Mouse (Mus musculus) CH12.LX (cell line): ENCODE results near the gene Proser2. TPM values are rescaled to one million over a fixed set of nuclear protein-coding genes. Genes with fewer than 3 reads are reported as not detected.

Source experiments
- DNase-seq: peaks from one replicate; pipeline ENCODE4 v3.0.0-alpha.2; 2013; ENCODE audit errors: extremely low read depth
- H3K27ac ChIP-seq: 2 replicates; pipeline ENCODE4 v1.5.1; 2012; ENCODE audit warnings: low read depth, mild to moderate bottlenecking, control low read depth, moderate library complexity; ENCODE audit not compliant: insufficient read depth
- H3K27me3 ChIP-seq: replicated peaks from 2 replicates; pipeline ENCODE3; 2012; ENCODE audit warnings: inconsistent platforms
- H3K36me3 ChIP-seq, 2 experiments: replicated peaks in 1 of 2; 2 replicates each; pipeline versions ENCODE3 to v1.6.1; 2012; ENCODE audit warnings: inconsistent platforms in 1 of 2, low read length in 1 of 2, mild to moderate bottlenecking in 1 of 2, mixed read lengths in 1 of 2, moderate library complexity in 1 of 2; ENCODE audit not compliant: control insufficient read depth in 1 of 2, insufficient read depth in 1 of 2
- H3K4me1 ChIP-seq, 2 experiments: 2 replicates each; pipeline ENCODE4 v1.6.1; 2012; ENCODE audit warnings: inconsistent platforms in 1 of 2, moderate library complexity in 1 of 2; ENCODE audit not compliant: insufficient read depth in 2 of 2, control insufficient read depth in 1 of 2
- H3K4me2 ChIP-seq: 2 replicates; pipeline ENCODE4 v1.6.1; 2012; ENCODE audit warnings: low read depth, mild to moderate bottlenecking, control low read depth; ENCODE audit not compliant: poor library complexity, insufficient read depth, severe bottlenecking
- H3K4me3 ChIP-seq, 3 experiments: fragments of 150-350 bp in 1 of 3; sonication (generic) in 1 of 3; replicated peaks in 1 of 3; 2 replicates each; pipeline versions ENCODE3 to v1.5.1; 2011 to 2012; ENCODE audit warnings: low read depth in 2 of 3, low read length in 2 of 3, mild to moderate bottlenecking in 2 of 3, moderate library complexity in 2 of 3, control low read depth in 1 of 3, improper control_type of control experiment in 1 of 3, inconsistent platforms in 1 of 3, mixed read lengths in 1 of 3; ENCODE audit not compliant: poor library complexity in 1 of 3
- H3K79me2 ChIP-seq: replicated peaks from 2 replicates; pipeline ENCODE4 v1.6.1; 2012; ENCODE audit warnings: mild to moderate bottlenecking, moderate library complexity; ENCODE audit not compliant: control insufficient read depth, poor library complexity, insufficient read depth, severe bottlenecking; ENCODE audit errors: extremely low read depth
- H3K9ac ChIP-seq: 2 replicates; pipeline ENCODE4 v1.6.1; 2012; ENCODE audit warnings: low read depth, mild to moderate bottlenecking, control low read depth, moderate library complexity; ENCODE audit not compliant: insufficient read depth
- H3K9me3 ChIP-seq: replicated peaks from 2 replicates; pipeline ENCODE3; 2012; ENCODE audit warnings: low read length, inconsistent platforms, mixed read lengths
- BHLHE40 ChIP-seq: IDR thresholded peaks from 2 replicates; pipeline ENCODE4 v1.6.1; 2011; ENCODE audit warnings: mild to moderate bottlenecking, low read depth, low read length, improper control_type of control experiment
- CHD1 ChIP-seq: IDR thresholded peaks from 2 replicates; pipeline ENCODE4 v1.6.1; 2012; ENCODE audit warnings: low read depth, low read length, improper control_type of control experiment, inconsistent platforms
- E2F4 ChIP-seq: IDR thresholded peaks from 2 replicates; pipeline ENCODE4 v1.6.1; 2011; ENCODE audit warnings: low read depth, low read length, improper control_type of control experiment; ENCODE audit not compliant: insufficient replicate concordance
- ELF1 ChIP-seq: IDR thresholded peaks from 2 replicates; pipeline ENCODE4 v1.6.1; 2014; ENCODE audit warnings: low read depth, mild to moderate bottlenecking, inconsistent platforms, low read length, improper control_type of control experiment
- GABPA ChIP-seq: IDR thresholded peaks from 2 replicates; pipeline ENCODE4 v1.6.1; 2012; ENCODE audit warnings: low read depth, low read length, improper control_type of control experiment, inconsistent platforms; ENCODE audit not compliant: insufficient replicate concordance
- IRF4 ChIP-seq: IDR thresholded peaks from 2 replicates; pipeline ENCODE4 v1.6.1; 2014; ENCODE audit warnings: low read depth, mild to moderate bottlenecking, inconsistent platforms, low read length, improper control_type of control experiment
- JUN ChIP-seq: IDR thresholded peaks from 2 replicates; pipeline ENCODE4 v1.6.1; 2011; ENCODE audit warnings: low read depth, mild to moderate bottlenecking, low read length, improper control_type of control experiment, moderate library complexity; ENCODE audit not compliant: insufficient read depth
- MAFK ChIP-seq: IDR thresholded peaks from 2 replicates; pipeline ENCODE4 v1.6.1; 2011; ENCODE audit warnings: low read length, improper control_type of control experiment; ENCODE audit not compliant: insufficient replicate concordance
- MAZ ChIP-seq: IDR thresholded peaks from 2 replicates; pipeline ENCODE4 v1.6.1; 2012; ENCODE audit warnings: low read depth, mild to moderate bottlenecking, inconsistent platforms, low read length, improper control_type of control experiment, moderate library complexity
- MEF2A ChIP-seq: IDR thresholded peaks from 2 replicates; pipeline ENCODE4 v1.6.1; 2014; ENCODE audit warnings: low read depth, mild to moderate bottlenecking, inconsistent platforms, low read length, improper control_type of control experiment, borderline replicate concordance
- MYC ChIP-seq: IDR thresholded peaks from 2 replicates; pipeline ENCODE4 v1.6.1; 2011; ENCODE audit warnings: low read depth, mild to moderate bottlenecking, improper control_type of control experiment, low read length
- NRF1 ChIP-seq: IDR thresholded peaks from 2 replicates; pipeline ENCODE4 v1.6.1; 2014; ENCODE audit warnings: low read depth, mild to moderate bottlenecking, inconsistent platforms, low read length, improper control_type of control experiment, moderate library complexity
- PAX5 ChIP-seq: IDR thresholded peaks from 2 replicates; pipeline ENCODE4 v1.6.1; 2012; ENCODE audit warnings: low read length, inconsistent platforms, mixed read lengths
- POLR2A ChIP-seq: IDR thresholded peaks from 2 replicates; pipeline ENCODE4 v1.6.1; 2011; ENCODE audit warnings: low read depth, mild to moderate bottlenecking, improper control_type of control experiment, low read length
- POLR2AphosphoS2 ChIP-seq: IDR thresholded peaks from 2 replicates; pipeline ENCODE4 v1.6.1; 2011; ENCODE audit warnings: low read depth, low read length, improper control_type of control experiment
- SIN3A ChIP-seq: IDR thresholded peaks from 2 replicates; pipeline ENCODE4 v1.6.1; 2012; ENCODE audit warnings: low read length, improper control_type of control experiment, inconsistent platforms
- TBP ChIP-seq: conservative IDR thresholded peaks from 2 replicates; pipeline ENCODE4 v1.6.1; 2011; ENCODE audit warnings: low read depth, low read length, improper control_type of control experiment
- UBTF ChIP-seq: IDR thresholded peaks from 2 replicates; pipeline ENCODE4 v1.6.1; 2012; ENCODE audit warnings: low read depth, mild to moderate bottlenecking, inconsistent platforms, low read length, improper control_type of control experiment, moderate library complexity
- USF1 ChIP-seq: IDR thresholded peaks from 2 replicates; pipeline ENCODE4 v1.6.1; 2014; ENCODE audit warnings: low read depth, mild to moderate bottlenecking, inconsistent platforms, low read length, improper control_type of control experiment
- USF2 ChIP-seq: conservative IDR thresholded peaks from 2 replicates; pipeline ENCODE4 v1.6.1; 2011; ENCODE audit warnings: low read depth, low read length, improper control_type of control experiment
- ZNF384 ChIP-seq: IDR thresholded peaks from 2 replicates; pipeline ENCODE4 v1.6.1; 2012; ENCODE audit warnings: low read depth, low read length, improper control_type of control experiment, inconsistent platforms
- dilution Hi-C: fragments of 300-500 bp; cut with MboI; formaldehyde crosslinking; loops from 2 replicates; pipeline ENCODE4 v1.14.3; 2020; ENCODE audit warnings: low sequenced_read_pairs; ENCODE audit not compliant: extremely low pct_unique_long_range_greater_than_20kb, extremely low pct_ligation_motif_present
- in situ Hi-C: fragments of 300-500 bp; cut with MboI; formaldehyde crosslinking; loops from 3 replicates; pipeline ENCODE4 v1.14.3; 2019; ENCODE audit warnings: low sequenced_read_pairs, low pct_ligation_motif_present, low pct_unique_long_range_greater_than_20kb, mixed read lengths
- polyA plus RNA-seq: library from polyadenylated mRNA; unstranded; fragments of >175 nt; gene quantifications from 2 replicates; pipeline ENCODE4 v1.2.1, GENCODE M21; 2012; ENCODE audit warnings: low read depth; ENCODE audit not compliant: insufficient read length
- total RNA-seq, 2 experiments: library from RNA; depleted of rRNA; stranded (reverse); fragments of 300-350 nt in 1 of 2; fragments of >200 nt in 1 of 2; gene quantifications; 2 replicates each; pipeline ENCODE4 v1.2.3; 2012 to 2014

Gene Proser2
- total and polyA plus RNA-seq, 3 experiments: 0.29 to 2.1 TPM; not detected in 1

DNA sequence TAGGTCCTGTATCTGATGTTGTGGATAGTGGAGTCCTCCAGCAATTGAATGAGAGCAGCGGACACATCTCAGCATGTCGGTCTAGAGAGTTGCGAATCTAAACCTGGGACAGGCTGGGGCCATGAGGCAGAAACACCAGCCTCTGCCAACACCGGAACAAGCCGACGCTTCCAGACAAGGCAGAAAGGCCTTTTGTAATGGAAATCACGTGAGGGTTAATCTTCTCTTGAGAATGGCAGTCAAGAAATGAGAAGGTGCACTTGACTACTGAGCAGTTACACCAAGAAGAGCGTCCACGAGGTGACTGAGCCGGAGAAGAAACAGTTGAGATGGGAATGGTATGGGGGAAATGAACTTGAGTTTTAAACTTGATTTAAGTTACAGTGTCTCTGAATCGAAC lies 74.5 kb downstream of the Proser2 start:
- H3K9ac ChIP-seq: no peak overlapping the region
- no peaks in the 10 kb centered on the region for H3K4me1 ChIP-seq
- H3K4me3 ChIP-seq: no peak overlapping the region
- in situ Hi-C loops (no loop called here), dilution Hi-C loops (no loop called here)
- no peak overlapping the region for H3K4me2 ChIP-seq
- H3K36me3 ChIP-seq: peaks cover 36 to 66% of the 10 kb centered on the region in 2 experiments
- TF ChIP-seq PAX5 (no peak), UBTF (no peak), MAFK (no peak), BHLHE40 (no peak), E2F4 (no peak), TBP (no peak), USF1 (no peak), MAZ (no peak), USF2 (no peak), MYC (no peak), ZNF384 (no peak), IRF4 (no peak)
- no peak overlapping the region for H3K27ac ChIP-seq
- no peaks in the 10 kb centered on the region for H3K9me3 ChIP-seq
- DNase-seq: no peak
- H3K27me3 ChIP-seq: no peaks in the 10 kb centered on the region
- no peaks in the 10 kb centered on the region for H3K79me2 ChIP-seq

DNA sequence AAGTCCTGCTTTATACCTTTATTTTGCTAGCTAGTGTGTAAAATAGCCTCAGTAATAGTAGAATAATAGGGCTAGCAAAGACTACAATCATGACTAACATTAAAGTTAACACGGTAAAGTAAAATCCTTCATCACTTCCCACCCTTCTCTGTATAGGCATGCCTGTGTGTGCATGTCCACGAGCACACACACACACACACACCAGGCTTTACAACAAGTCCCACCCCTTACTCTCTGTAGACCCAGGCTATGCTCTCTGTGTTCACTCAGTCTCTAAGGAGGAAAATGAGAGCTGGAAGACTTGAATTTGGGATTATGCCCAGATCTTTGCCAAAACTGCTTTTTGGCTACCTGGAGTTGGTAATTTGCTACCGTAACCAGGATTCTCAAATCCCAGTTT lies 81.0 kb downstream of the Proser2 start:
- Histone ChIP-seq H3K27me3 (no peaks in the 10 kb centered on the region), H3K36me3 (peaks cover 48 to 80% of the 10 kb centered on the region in 2 experiments), H3K4me3 (no peak overlapping the region), H3K79me2 (no peaks in the 10 kb centered on the region), H3K27ac (no peak overlapping the region), H3K9ac (no peak overlapping the region), H3K9me3 (no peaks in the 10 kb centered on the region), H3K4me2 (no peak overlapping the region), H3K4me1 (peaks cover 0 to 5% of the 10 kb centered on the region in 2 experiments; a peak in 1 of 4 replicates)
- dilution Hi-C loops (no loop called here), in situ Hi-C loops (no loop called here)
- DNase-seq: no peak
- no peak for TF ChIP-seq TBP
- no peak for TF ChIP-seq MAFK
- TF ChIP-seq CHD1: no peak
- TF ChIP-seq MEF2A: no peak
- no peak for TF ChIP-seq NRF1
- TF ChIP-seq POLR2A: no peak
- no peak for TF ChIP-seq JUN
- no peak for TF ChIP-seq POLR2AphosphoS2
- TF ChIP-seq GABPA: no peak
- no peak for TF ChIP-seq UBTF
- no peak for TF ChIP-seq SIN3A
- no peak for TF ChIP-seq ELF1
